Mouse (Mus musculus) embryonic facial prominence, embryonic 13.5 days (tissue): ENCODE results near the gene Pilrb2. TPM values are rescaled to one million over a fixed set of nuclear protein-coding genes. Genes with fewer than 3 reads are reported as not detected.

Experiments
- ATAC-seq: fragments of 200-750 bp; cut with Nextera tagmentation; 2 replicates; pipeline ENCODE4 v1.8.0; 2017; ENCODE audit warnings: low read depth; ENCODE audit not compliant: insufficient number of reproducible peaks, insufficient read depth, low FRiP score, low TSS enrichment
- H3K27ac ChIP-seq: fragments of 300-500 bp; sonication (generic); 2 replicates; pipeline ENCODE4 v1.5.1; 2015; ENCODE audit warnings: moderate library complexity, mild to moderate bottlenecking, inconsistent platforms
- H3K27me3 ChIP-seq: fragments of 300-500 bp; sonication (generic); 2 replicates; pipeline ENCODE4 v1.6.1; 2015; ENCODE audit warnings: mild to moderate bottlenecking, inconsistent platforms
- H3K36me3 ChIP-seq: fragments of 300-500 bp; sonication (generic); 2 replicates; pipeline ENCODE4 v1.6.1; 2015; ENCODE audit warnings: mild to moderate bottlenecking, inconsistent platforms
- H3K4me1 ChIP-seq: fragments of 300-500 bp; sonication (generic); 2 replicates; pipeline ENCODE4 v1.6.1; 2015; ENCODE audit warnings: inconsistent platforms
- H3K4me2 ChIP-seq: fragments of 300-500 bp; sonication (generic); 2 replicates; pipeline ENCODE4 v1.6.1; 2015; ENCODE audit warnings: moderate library complexity, mild to moderate bottlenecking, inconsistent platforms
- H3K4me3 ChIP-seq: fragments of 300-500 bp; sonication (generic); 2 replicates; pipeline ENCODE4 v1.5.1; 2015; ENCODE audit warnings: mild to moderate bottlenecking, inconsistent platforms
- H3K9ac ChIP-seq: fragments of 300-500 bp; sonication (generic); 2 replicates; pipeline ENCODE4 v1.6.1; 2015; ENCODE audit warnings: mild to moderate bottlenecking, inconsistent platforms
- H3K9me3 ChIP-seq: fragments of 300-500 bp; sonication (generic); 2 replicates; pipeline ENCODE4 v1.6.1; 2016; ENCODE audit warnings: inconsistent platforms
- WGBS: fragments of 180-500 bp; shearing (Covaris S2); methylation state at CpG from one replicate; pipeline ENCODE4 v1.1.7; 2015; ENCODE audit warnings: mixed read lengths; 5-methylcytosine and 5-hydroxymethylcytosine counted together
- polyA plus RNA-seq: library from polyadenylated mRNA; unstranded; fragments of >200 nt; fragmentation: Nextera tagmentation; extraction: Ambion mirVana; gene quantifications from 2 replicates; pipeline ENCODE4 v1.2.1, GENCODE M21; 2015

Pilrb2 gene
- polyA plus RNA-seq, 1 experiment from 2014 or later = not detected

DNA sequence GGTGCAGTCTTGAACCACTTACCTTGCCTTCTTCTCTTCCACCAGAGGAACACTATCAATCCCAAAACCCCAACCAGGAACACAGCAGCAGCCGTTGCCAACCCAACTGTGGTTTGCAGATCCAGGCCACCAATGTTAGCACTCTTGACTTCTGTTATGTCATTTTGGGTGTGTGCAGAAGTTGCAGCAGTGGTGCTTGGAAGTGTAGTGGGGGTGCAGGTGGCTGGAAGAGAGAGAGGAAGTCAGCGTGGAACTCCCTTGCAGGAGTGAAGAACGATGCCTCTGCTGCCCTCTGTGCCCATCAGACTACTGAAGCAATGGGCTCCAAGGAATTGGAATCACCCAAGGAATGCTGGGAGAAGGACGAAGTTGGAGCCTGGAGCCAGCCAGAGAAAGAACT, 40.5 kb downstream of the Pilrb2 start:
- no peaks in the 10 kb centered on the region for H3K36me3 ChIP-seq
- no peaks in the 10 kb centered on the region for H3K27me3 ChIP-seq
- no peak overlapping the region for H3K9ac ChIP-seq
- H3K9me3 ChIP-seq = no peaks in the 10 kb centered on the region
- H3K4me1 ChIP-seq = no peaks in the 10 kb centered on the region
- H3K4me2 ChIP-seq = no peak overlapping the region
- no peak overlapping the region for H3K4me3 ChIP-seq
- WGBS = 86% methylated on average over 4 of the region's 4 CpGs
- no peak for ATAC-seq
- H3K27ac ChIP-seq = no peak overlapping the region

DNA sequence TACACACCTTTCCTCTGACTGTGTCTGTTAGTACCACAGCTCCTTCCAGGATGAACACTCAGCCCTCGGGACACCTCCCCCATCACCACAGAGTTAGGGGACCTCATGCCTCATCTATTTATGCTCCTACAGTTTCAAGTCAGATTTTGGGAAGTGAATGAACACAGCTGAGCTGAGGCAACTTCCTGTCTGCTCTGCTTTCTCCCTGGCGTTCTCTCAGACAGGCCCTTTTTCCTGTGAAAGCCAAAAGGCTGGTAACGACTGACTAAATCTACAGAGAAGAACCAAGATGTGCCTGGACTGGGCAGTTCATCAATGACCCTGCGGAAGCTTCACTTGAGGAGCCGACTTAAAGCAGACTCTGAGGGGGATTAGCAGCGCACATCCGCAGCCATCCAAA, 41.4 kb downstream of the Pilrb2 start:
- no peak for ATAC-seq
- Histone ChIP-seq H3K27me3 (no peaks in the 10 kb centered on the region), H3K4me1 (no peaks in the 10 kb centered on the region), H3K9me3 (no peaks in the 10 kb centered on the region), H3K36me3 (no peaks in the 10 kb centered on the region), H3K4me3 (no peak overlapping the region), H3K9ac (no peak overlapping the region), H3K4me2 (no peak overlapping the region), H3K27ac (no peak overlapping the region)
- WGBS = 80% methylated on average over 7 of the region's 7 CpGs

DNA sequence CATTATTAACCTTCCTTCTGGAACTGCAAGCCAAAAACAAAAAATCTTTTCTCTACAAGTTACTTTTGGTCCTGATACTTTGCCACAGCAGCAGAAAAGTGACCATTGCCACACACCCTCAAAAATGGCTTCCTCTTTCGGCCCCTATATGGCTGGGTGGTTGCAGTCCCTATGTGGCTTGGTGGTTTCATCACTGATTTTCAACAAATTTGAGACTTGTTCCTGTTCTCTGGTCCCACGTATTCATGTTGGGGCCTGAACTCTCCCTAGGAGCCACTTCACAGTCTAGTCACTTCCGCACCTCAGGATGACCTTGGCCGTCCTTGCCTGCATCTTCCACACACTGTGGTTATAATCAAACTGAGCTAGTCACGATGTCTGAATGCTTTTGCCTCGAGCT, 42.9 kb downstream of the Pilrb2 start:
- no peaks in the 10 kb centered on the region for H3K36me3 ChIP-seq
- H3K4me1 ChIP-seq = no peaks in the 10 kb centered on the region
- H3K27me3 ChIP-seq = no peaks in the 10 kb centered on the region
- H3K9ac ChIP-seq = no peak overlapping the region
- no peak for ATAC-seq
- H3K27ac ChIP-seq = no peak overlapping the region
- no peak overlapping the region for H3K4me2 ChIP-seq
- H3K4me3 ChIP-seq = no peak overlapping the region
- 86% methylated on average over 6 of the region's 6 CpGs for WGBS
- no peaks in the 10 kb centered on the region for H3K9me3 ChIP-seq

DNA sequence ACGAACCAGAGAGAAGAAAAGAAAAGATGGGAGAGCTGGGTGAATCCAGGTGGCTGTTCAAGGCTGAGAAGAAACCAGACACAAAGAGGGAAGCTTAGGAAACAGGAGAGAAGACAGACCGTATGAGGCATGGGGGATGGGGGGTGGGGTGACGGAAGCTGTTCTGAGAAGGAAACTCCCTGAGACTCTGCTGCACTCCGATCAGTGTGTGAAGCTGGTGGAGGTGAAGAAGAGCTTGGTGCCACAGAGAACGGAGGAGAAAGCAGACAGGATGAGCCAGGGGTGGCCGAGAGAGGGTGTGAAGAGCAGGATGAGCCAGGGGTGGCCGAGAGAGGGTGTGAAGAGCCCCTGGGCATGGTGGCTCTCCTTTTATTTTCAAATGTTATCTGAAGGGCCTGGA, 45.2 kb downstream of the Pilrb2 start:
- H3K36me3 ChIP-seq = no peaks in the 10 kb centered on the region
- WGBS = 61% methylated on average over 7 of the region's 7 CpGs
- no peak overlapping the region for H3K27ac ChIP-seq
- H3K9me3 ChIP-seq = no peaks in the 10 kb centered on the region
- no peak overlapping the region for H3K4me2 ChIP-seq
- H3K27me3 ChIP-seq = no peaks in the 10 kb centered on the region
- H3K4me1 ChIP-seq = no peaks in the 10 kb centered on the region
- ATAC-seq = no peak
- H3K9ac ChIP-seq = no peak overlapping the region
- no peak overlapping the region for H3K4me3 ChIP-seq

DNA sequence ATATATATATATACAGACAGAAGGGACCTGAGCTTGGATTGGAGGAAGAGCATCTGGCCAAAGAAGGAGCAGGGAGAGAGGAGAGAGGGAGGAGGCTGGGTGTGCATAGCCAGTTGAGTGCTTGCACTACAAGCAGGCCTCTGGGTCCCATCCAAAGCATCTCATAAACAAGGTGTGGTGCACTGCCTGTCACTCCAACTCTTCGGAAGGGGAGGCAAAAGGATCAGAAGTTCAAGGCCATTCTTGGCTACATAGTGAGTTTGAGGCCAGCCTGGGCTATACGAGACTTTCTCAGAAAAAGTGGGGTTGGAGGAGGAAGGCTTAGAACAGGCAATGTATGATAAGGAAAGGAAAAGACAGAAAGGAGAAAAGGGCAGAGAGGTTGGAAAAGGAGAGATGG, 45.6 kb downstream of the Pilrb2 start:
- Histone ChIP-seq H3K27ac (no peak overlapping the region), H3K27me3 (no peaks in the 10 kb centered on the region), H3K4me2 (no peak overlapping the region), H3K4me3 (no peak overlapping the region), H3K9ac (no peak overlapping the region), H3K9me3 (no peaks in the 10 kb centered on the region), H3K4me1 (no peaks in the 10 kb centered on the region), H3K36me3 (no peaks in the 10 kb centered on the region)
- WGBS = 91% methylated on average over 2 of the region's 2 CpGs
- ATAC-seq = no peak

DNA sequence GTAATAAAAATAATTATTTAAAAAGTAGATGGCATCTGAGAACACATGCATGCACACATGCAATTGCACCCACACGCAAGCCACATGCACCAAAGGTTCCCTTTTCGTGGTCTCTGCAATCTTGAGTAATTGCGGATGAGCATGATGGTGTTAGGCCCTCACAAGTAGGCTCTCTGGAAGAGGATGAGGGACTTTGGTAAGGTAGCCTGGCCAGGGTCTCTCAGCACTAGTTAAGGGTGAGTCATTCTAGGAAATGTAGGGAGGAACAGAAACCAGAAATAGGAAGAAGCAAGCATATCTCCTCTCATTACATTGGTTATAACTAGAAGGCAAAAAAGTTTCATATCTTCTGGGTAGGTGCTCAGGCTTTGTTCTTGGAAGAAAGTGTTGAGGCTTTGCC, 46.6 kb downstream of the Pilrb2 start:
- 88% methylated on average over 3 of the region's 3 CpGs for WGBS
- H3K4me1 ChIP-seq = no peaks in the 10 kb centered on the region
- ATAC-seq = no peak

DNA sequence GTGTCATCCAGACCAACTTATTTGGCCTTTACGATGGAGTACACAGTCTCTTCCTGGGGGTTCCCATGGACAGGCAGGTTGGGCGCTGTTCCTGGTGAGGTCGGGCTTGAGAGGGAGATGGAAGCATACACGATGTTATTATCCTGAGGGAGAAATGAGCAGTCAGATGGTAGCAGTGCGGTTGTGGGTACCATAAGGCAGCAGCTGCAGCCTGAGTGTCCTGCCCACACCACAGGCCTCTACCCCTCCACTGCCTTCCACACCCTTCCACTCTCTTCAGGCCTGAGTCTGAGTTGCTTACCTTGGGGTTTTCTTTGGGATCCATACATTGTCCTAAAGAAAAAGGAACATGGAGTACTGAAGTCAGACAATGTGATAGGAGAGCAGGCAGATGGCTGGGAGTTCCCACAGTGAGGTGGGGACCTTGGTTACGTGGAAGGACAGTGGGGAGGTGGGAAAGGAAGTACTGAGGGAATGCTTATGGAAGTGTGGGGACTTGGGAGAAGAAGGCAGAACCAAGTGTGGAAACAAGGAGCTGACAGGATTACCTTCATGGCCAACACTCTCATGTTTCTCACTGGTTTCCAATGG, 48.1 kb downstream of the Pilrb2 start:
- no peak for ATAC-seq
- 90% methylated on average over 6 of the region's 6 CpGs for WGBS

More for the DNA sequence above, 46.6 kb downstream of the Pilrb2 start:
- Histone ChIP-seq H3K27me3 (no peaks in the 10 kb centered on the region), H3K27ac (no peak overlapping the region), H3K9ac (no peak overlapping the region), H3K4me2 (no peak overlapping the region), H3K4me3 (no peak overlapping the region), H3K36me3 (no peaks in the 10 kb centered on the region), H3K9me3 (no peaks in the 10 kb centered on the region)

DNA sequence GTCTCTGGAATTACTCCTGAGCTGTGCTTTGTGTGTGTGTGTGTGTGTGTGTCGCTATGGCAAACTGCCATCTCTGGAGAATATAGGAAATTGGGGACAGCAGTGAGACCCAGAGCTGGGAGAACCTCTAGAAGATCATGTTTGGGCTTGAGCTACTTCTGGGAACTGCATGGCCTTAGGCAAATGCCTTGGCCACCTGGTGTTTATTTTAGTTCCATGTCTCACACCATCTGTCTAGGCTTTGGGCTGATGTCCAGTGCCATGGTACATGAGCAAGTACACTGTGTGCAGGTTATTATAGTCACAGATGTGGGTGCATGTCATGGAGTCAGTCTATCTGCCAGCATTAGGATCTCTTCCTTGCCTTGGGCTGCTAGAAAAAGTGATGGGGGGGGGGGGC, 49.0 kb downstream of the Pilrb2 start:
- WGBS = 78% methylated on average over 1 of the region's 1 CpGs
- Histone ChIP-seq H3K27me3 (no peaks in the 10 kb centered on the region), H3K4me1 (no peaks in the 10 kb centered on the region)

More for the DNA sequence above, 48.1 kb downstream of the Pilrb2 start:
- H3K4me1 ChIP-seq = no peaks in the 10 kb centered on the region
- H3K27ac ChIP-seq = no peak overlapping the region
- H3K36me3 ChIP-seq = no peaks in the 10 kb centered on the region
- H3K4me3 ChIP-seq = no peak overlapping the region
- H3K27me3 ChIP-seq = no peaks in the 10 kb centered on the region
- no peak overlapping the region for H3K9ac ChIP-seq
- H3K9me3 ChIP-seq = no peaks in the 10 kb centered on the region
- H3K4me2 ChIP-seq = no peak overlapping the region

DNA sequence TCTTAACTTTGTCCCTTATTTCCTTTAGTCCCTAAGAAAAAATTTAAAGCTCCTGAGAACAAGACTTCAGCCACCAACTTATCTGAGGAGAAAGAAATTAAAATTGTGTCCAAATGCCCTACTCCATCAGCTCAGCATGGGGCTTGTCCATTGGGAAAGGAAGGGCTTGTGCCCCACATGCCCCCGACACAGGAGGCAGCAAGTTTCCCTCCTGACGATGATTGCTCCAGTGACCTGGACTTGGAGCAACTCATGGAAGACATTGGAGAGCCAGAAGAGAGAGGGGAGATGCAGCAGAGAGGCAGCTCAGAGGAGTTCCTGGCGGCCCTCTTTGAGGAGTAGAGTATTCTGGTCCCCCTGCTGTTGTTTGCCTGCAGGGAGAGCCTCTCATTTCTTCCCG, 49.5 kb downstream of the Pilrb2 start:
- Histone ChIP-seq H3K4me1 (no peaks in the 10 kb centered on the region), H3K9me3 (no peaks in the 10 kb centered on the region), H3K4me3 (no peak overlapping the region), H3K27ac (no peak overlapping the region), H3K4me2 (no peak overlapping the region), H3K36me3 (no peaks in the 10 kb centered on the region), H3K27me3 (no peaks in the 10 kb centered on the region), H3K9ac (no peak overlapping the region)
- 62% methylated on average over 4 of the region's 4 CpGs for WGBS
- ATAC-seq = no peak

More for the DNA sequence above, 49.0 kb downstream of the Pilrb2 start:
- ATAC-seq = no peak
- Histone ChIP-seq H3K4me3 (no peak overlapping the region), H3K9ac (no peak overlapping the region), H3K4me2 (no peak overlapping the region), H3K27ac (no peak overlapping the region), H3K9me3 (no peaks in the 10 kb centered on the region), H3K36me3 (no peaks in the 10 kb centered on the region)

DNA sequence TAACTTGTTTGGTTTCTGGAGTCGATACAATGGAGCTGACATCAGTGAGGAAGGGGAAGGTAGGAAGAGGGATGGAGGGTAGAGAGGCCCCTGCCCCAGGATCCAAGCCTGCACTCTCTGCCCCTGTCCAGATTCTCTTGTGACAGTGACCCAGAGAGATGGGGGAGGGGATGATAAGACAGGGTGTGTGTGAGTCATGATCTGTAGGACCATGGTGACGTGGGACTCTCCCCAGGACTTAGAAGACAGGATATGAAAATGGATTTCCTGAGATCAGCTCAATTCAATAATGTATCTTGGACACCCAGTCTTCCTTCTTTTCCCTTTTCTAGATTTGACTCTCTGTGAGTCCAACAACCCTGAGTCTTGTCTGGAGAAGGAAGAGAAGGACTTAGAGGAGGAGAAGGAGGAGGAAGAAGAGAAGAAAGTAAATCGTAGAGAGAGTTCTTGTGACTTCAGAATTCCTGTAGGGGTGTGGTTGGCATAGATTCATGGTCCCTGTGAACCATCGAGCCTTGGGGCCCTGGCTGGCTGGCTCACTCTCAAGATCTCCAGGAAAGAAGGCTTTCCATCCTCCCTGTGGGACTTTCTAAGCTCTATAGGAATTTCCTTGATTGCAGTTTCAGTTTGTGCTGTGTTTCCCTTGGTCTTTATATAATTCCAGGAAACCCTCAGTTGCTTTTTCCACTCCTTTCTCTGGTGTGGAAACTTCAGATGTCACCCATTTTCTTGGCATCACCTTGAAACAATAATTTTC, 54.0 kb downstream of the Pilrb2 start:
- H3K4me2 ChIP-seq = no peak overlapping the region
- H3K9me3 ChIP-seq = no peaks in the 10 kb centered on the region
- no peaks in the 10 kb centered on the region for H3K27me3 ChIP-seq
- no peaks in the 10 kb centered on the region for H3K36me3 ChIP-seq
- no peak overlapping the region for H3K9ac ChIP-seq
- WGBS = 67% methylated on average over 4 of the region's 4 CpGs
- H3K4me1 ChIP-seq = no peaks in the 10 kb centered on the region
- H3K4me3 ChIP-seq = no peak overlapping the region
- H3K27ac ChIP-seq = no peak overlapping the region
- ATAC-seq = no peak
